Mouse (Mus musculus) spleen, adult 2 months (tissue): Measurements from ENCODE around the gene Mllt6.

ENCODE experiments used
- CTCF ChIP-seq: fragments of 200-500 bp; IDR thresholded peaks from 2 replicates; pipeline ENCODE4 v1.5.1; 2011; ENCODE audit warnings: mild to moderate bottlenecking, inconsistent platforms; ENCODE audit not compliant: insufficient read depth, insufficient read length, insufficient replicate concordance; ENCODE audit errors: extremely low read depth
- POLR2A ChIP-seq: fragments of 200-500 bp; IDR thresholded peaks from 2 replicates; pipeline ENCODE4 v1.6.1; 2011; ENCODE audit warnings: low read depth, low read length, inconsistent platforms

GRCm38 (mm10) chr11:97733689-97734088, 70.5 kb downstream of the Mllt6 start:
- no peak for TF ChIP-seq CTCF
- TF ChIP-seq POLR2A: no peak
